Mouse (Mus musculus): Measurements from ENCODE around the gene Fuz.
"Not testable (repeated sequence)": the region's sequence is repeated elsewhere in the genome, so short reads cannot be mapped to it uniquely, and the experiment has no call there.

Gene Fuz

GRCm38 (mm10) chr7:44860576-44861428 lies 35.1 kb upstream of the Fuz start:
- DNase-seq (ENCODE audit: low spot score), result no peak

DNA sequence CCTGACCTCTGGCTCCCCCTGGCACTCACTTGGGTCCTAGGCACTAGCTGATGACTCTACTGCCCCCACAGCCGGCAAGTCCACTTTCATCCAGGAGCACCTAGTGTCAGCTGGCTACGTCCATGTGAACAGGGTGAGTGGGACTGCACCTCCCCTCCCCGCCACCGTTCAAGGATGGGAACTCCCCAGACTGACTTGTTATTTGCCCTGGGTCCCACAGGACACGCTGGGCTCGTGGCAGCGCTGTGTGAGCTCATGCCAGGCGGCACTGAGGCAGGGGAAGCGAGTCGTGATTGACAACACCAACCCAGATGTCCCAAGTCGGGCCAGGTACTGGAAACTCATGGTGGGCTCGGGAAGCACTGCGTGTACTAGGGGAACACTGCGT lies 34.5 kb upstream of the Fuz start:
- DNase-seq (ENCODE audit: low spot score), result no peak

- no peak for DNase-seq (ENCODE audit: low spot score)
Observed at GRCm38 (mm10) chr7:44862434-44862833, 33.4 kb upstream of the Fuz start.

GRCm38 (mm10) chr7:44863210-44863609 lies 32.7 kb upstream of the Fuz start:
- no peak for DNase-seq (ENCODE audit: low spot score)

- DNase-seq (ENCODE audit: low spot score), result no peak
Observed at GRCm38 (mm10) chr7:44863982-44864494, 31.8 kb upstream of the Fuz start.

GRCm38 (mm10) chr7:44864595-44865542 lies 31.0 kb upstream of the Fuz start:
- no peak for DNase-seq (ENCODE audit: low spot score)

GRCm38 (mm10) chr7:44866276-44867009 lies 29.4 kb upstream of the Fuz start:
- DNase-seq (ENCODE audit: low spot score), result no peak

DNA sequence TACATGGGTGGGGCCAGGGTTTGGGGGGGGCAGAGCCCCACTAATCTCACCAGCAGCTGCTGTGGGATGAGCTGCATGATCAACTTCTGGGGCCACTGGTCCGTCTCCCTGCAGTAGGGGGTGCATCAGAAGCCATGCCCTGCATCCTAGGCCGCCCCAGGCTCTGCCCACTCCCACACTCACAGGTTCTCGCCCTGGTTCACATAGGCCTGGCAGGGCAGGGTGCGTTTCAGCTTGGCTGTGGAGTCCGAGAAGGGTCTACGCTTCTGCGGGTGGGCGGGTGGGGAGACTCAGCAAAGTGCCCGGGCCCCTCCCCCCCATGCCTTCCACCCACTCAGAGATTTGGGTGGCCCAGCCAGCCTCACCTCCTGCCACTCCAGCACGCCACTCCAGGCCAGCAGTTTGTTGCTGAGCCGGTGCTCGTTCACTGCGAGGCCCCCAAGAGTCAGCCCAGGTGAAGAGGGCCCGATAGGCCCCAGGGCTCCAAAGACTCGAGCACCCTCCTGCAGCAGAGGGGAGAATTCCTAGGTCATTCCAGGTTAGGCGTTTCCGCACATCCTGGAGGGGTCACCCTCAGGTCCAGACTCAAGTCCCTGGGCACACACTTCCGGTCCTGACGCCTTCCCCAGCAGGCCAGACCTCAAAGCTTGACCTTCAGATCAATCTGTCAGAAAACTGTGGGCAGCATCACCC lies 28.7 kb upstream of the Fuz start:
- no peak for DNase-seq (ENCODE audit: low spot score)

DNA sequence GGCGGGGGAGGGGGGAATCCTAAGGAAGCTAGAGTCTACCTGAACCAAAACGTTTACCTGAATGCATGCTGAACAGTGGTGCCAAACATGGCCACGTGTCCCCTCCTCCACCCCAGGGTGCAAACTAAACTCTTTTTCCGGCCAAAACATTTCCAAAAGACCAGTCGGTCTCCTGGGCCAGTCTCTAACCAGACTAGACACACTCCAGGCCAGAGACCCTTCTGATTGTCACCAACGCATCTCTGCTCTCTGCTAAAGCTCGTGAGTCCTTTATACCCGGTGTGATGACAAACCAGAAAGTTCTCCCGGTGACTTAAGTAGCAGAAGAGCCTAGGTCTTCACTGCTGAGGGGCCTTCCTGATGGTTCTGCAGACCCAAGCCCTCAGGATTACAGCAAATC lies 28.1 kb upstream of the Fuz start:
- no peak for DNase-seq (ENCODE audit: low spot score)

DNA sequence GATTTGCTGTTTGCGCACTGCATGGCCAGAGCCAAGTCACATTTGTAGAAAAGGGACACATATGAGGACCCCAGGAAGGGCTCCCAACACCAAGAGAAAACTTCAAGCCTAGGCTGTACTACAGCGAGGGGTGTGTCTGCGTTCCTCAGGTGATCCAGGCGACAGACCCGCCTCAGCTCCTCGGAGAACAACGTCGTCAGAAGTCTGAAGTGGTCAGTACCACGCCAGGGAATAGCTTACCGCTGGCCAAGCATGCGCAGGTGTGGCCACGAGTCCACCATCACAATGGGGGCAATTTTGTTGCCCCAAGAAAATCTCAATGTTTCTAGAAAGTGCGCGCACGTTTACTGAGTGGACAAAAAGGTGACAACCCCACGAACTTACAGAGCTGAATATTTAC lies 27.4 kb upstream of the Fuz start:
- DNase-seq (ENCODE audit: low spot score), result no peak

DNA sequence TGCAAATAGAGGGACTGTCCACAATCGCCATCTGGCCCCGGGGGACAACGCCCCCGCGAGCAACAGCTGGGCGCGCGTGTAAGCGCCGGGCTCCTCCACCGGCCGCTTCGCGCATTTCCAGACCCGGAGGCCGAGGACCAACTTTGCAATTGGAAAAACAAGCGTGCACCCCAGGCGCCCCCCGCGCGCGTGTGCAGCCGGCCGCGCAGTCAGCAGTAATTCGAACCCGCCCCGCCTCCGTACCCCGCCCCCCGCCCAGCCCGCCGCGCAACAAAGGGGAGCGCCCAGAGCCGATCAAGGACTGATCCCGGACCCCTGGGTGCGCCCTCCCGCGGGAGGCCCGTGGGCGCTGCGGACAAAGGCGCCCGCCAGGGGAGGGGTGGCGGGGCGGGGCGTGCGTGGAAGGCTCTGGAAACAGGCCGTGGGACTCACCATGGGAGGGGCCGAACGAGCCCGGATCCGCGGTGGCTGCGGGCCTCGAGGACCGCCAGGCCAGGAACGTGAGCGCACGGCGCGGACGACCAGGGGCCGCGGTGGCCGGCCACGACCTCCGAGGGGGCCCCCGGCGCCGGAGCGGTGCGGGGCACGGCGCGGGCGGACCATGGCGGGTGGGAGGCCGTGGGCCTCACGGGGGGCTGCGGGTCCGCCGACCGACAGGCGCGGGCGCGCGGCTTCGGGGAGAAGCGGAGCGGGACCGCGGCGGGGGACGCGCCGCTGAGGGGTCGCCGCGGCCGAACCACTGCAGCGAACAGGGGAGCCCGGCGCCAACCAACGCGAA lies 26.8 kb upstream of the Fuz start:
- peak; percentile 66 for DNase-seq (ENCODE audit: low spot score)

GRCm38 (mm10) chr7:44869697-44870528 lies 26.0 kb upstream of the Fuz start, which contains the start of gene Ptov1:
Gene Ptov1 (minus strand): TSS chr7:44869788.
- peak; percentile 96 for DNase-seq (ENCODE audit: low spot score)

GRCm38 (mm10) chr7:44870614-44871013 lies 25.3 kb upstream of the Fuz start:
- no peak for DNase-seq (ENCODE audit: low spot score)

- no peak for DNase-seq (ENCODE audit: low spot score)
Observed at GRCm38 (mm10) chr7:44871181-44871580, 24.7 kb upstream of the Fuz start.

DNA sequence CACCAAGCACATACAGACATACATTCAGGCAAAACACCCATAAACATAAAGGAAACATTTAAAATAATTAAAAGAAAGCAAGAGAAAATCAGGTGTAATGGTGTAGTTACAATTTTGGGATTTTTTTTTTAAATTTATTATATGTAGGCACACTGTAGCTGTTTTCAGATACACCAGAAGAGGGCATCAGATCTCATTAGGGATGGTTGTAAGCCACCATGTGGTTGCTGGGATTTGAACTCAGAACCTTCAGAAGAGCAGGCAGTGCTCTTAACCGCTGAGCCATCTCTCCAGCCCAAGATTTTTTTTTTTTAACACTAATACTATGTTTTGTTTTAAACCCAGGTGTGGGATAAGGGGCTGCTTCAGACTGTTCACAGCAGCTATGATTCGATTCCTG lies 24.1 kb upstream of the Fuz start:
- DNase-seq (ENCODE audit: low spot score), result not testable (repeated sequence)

- no peak for DNase-seq (ENCODE audit: low spot score)
Observed at GRCm38 (mm10) chr7:44877833-44878232, 18.0 kb upstream of the Fuz start.

DNA sequence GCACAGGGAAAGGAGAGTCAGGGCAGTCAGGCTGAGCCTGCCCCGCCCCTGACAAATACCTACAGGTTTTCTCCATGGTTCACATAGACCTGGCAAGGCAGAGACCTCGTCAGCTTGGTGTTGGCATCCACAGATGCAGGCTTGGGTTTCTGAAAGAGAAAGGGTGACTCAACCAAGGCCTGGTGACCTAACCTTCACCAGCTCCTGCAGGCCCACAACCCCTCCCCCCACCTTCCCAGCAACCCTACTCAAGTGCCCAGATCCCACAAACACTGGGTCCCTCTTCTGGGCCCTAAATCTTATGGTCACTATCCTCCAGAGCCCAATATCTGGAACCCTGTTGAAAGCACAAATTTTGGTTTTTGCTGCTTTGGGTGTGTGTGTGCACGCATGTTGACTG lies 12.8 kb upstream of the Fuz start:
- DNase-seq (ENCODE audit: low spot score), result no peak

- DNase-seq (ENCODE audit: low spot score), result no peak
Observed at GRCm38 (mm10) chr7:44884637-44885036, 11.2 kb upstream of the Fuz start.

DNA sequence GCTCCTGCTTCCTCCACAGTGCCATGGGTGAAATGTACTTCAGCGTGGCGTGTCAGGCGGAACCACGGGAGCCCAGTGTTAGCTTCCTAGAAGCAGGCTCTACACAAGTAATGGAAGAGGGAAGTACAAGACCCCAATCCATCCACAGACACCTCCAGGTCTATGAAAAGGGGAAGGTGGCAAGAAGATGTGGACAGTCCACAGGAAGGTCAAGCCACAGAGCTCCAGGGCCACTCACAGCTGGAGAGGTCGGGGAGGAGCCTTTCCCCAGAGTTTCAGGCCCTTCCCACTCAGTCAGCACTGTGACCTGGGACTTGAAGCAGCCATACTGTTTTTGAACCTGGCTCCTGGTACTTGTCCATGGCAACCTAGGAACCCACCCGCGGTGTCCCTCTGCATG lies 8.9 kb upstream of the Fuz start:
- no peak for DNase-seq (ENCODE audit: low spot score)

Data from layer of hippocampus, adult 11-12 months (tissue).